Mouse (Mus musculus): ENCODE measurements around the gene Tlr5.

GRCm38 (mm10) chr1:182980702-182981101, 26.1 kb downstream of the Tlr5 start:
- TF ChIP-seq CTCF (IDR thresholded peaks at IDR 0.05; ENCODE audit: low read depth, low read length) (no peak), TAL1 (conservative IDR thresholded peaks at IDR 0.05; ENCODE audit: low read depth, low read length) (no peak), POLR2AphosphoS5 (IDR thresholded peaks at IDR 0.05; ENCODE audit: insufficient replicate concordance, low read depth, low read length) (no peak), GATA1 (IDR thresholded peaks at IDR 0.05; ENCODE audit: borderline replicate concordance, low read length) (no peak)
